Mouse (Mus musculus) embryonic facial prominence, embryonic 14.5 days (tissue): ENCODE measurements around the gene Eno3. TPM values are rescaled to one million over a fixed set of nuclear protein-coding genes. Genes with fewer than 3 reads are reported as not detected.

Experiments
- ATAC-seq: fragments of 200-750 bp; cut with Nextera tagmentation; 2 replicates; pipeline ENCODE4 v1.8.0; 2017; ENCODE audit warnings: low read depth, moderate number of reproducible peaks, moderate TSS enrichment
- DNase-seq: peaks from one replicate; pipeline ENCODE4 v3.0.0-alpha.2; 2015; ENCODE audit warnings: low spot score
- H3K27ac ChIP-seq: fragments of 300-500 bp; sonication (generic); replicated peaks from 2 replicates; pipeline ENCODE4 v1.5.1; 2014; ENCODE audit warnings: low read depth, mild to moderate bottlenecking, low read length, moderate library complexity
- H3K27me3 ChIP-seq: fragments of 300-500 bp; sonication (generic); replicated peaks from 2 replicates; pipeline ENCODE4 v1.6.1; 2014; ENCODE audit warnings: low read length; ENCODE audit not compliant: control insufficient read depth, insufficient read depth
- H3K36me3 ChIP-seq: fragments of 300-500 bp; sonication (generic); 2 replicates; pipeline ENCODE4 v1.6.1; 2014; ENCODE audit warnings: low read length, mixed read lengths; ENCODE audit not compliant: control insufficient read depth, insufficient read depth
- H3K4me1 ChIP-seq: fragments of 300-500 bp; sonication (generic); 2 replicates; pipeline ENCODE4 v1.6.1; 2014; ENCODE audit warnings: antibody characterized with exemption, low read length; ENCODE audit not compliant: control insufficient read depth, insufficient read depth
- H3K4me2 ChIP-seq: fragments of 300-500 bp; sonication (generic); 2 replicates; pipeline ENCODE4 v1.6.1; 2014; ENCODE audit warnings: low read depth, mild to moderate bottlenecking, low read length, moderate library complexity, mixed read lengths
- H3K4me3 ChIP-seq: fragments of 300-500 bp; sonication (generic); 2 replicates; pipeline ENCODE4 v1.5.1; 2014; ENCODE audit warnings: low read depth, mild to moderate bottlenecking, low read length
- H3K9ac ChIP-seq: fragments of 300-500 bp; sonication (generic); 2 replicates; pipeline ENCODE4 v1.6.1; 2014; ENCODE audit warnings: low read depth, mild to moderate bottlenecking, low read length, moderate library complexity, mixed read lengths
- H3K9me3 ChIP-seq: fragments of 300-500 bp; sonication (generic); 2 replicates; pipeline ENCODE4 v1.6.1; 2016; ENCODE audit warnings: low read length; ENCODE audit not compliant: control insufficient read depth
- WGBS: fragments of 180-500 bp; shearing (Covaris S2); extraction: QIAGEN DNeasy Blood & Tissue Kit; methylation state at CpG from one replicate; pipeline ENCODE4 v1.1.7; 2014; 5-methylcytosine and 5-hydroxymethylcytosine counted together
- polyA plus RNA-seq: library from polyadenylated mRNA; unstranded; fragments of >200 nt; fragmentation: Nextera tagmentation; extraction: Ambion mirVana; gene quantifications from 2 replicates; pipeline ENCODE4 v1.2.1, GENCODE M21; 2014

Eno3 gene
- polyA plus RNA-seq, 1 experiment from 2014 or later: 289 TPM

DNA sequence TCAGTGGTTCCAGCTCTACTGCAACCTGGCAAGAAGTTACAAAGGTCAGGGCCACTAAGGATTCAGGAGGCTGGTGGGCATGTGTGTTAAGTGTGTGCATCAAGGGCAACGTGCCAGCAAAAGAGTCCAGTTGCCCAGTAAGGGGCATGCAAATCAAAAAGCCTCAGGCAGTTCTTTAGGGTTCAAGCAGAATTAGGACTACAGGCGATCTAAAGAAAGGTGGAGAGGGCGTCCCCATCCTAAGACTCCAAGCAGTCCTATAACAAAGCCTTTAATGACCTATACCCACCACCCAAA is 10.8 kb upstream of the Eno3 start:
- H3K9me3 ChIP-seq: no peaks in the 10 kb centered on the region
- DNase-seq (no peak), ATAC-seq (no peak)
- H3K27me3 ChIP-seq: no peaks in the 10 kb centered on the region
- H3K4me1 ChIP-seq: peaks cover 10% of the 10 kb centered on the region
- H3K9ac ChIP-seq: peak overlapping the region; percentile 87
- H3K4me3 ChIP-seq: peak overlapping the region; percentile 64
- peak overlapping the region; percentile 79 for H3K4me2 ChIP-seq
- WGBS: 10% methylated on average over 3 of the region's 3 CpGs
- H3K36me3 ChIP-seq: peaks cover 56% of the 10 kb centered on the region
- H3K27ac ChIP-seq: peak overlapping the region; percentile 85; the same call in 1 of the 2 replicates

DNA sequence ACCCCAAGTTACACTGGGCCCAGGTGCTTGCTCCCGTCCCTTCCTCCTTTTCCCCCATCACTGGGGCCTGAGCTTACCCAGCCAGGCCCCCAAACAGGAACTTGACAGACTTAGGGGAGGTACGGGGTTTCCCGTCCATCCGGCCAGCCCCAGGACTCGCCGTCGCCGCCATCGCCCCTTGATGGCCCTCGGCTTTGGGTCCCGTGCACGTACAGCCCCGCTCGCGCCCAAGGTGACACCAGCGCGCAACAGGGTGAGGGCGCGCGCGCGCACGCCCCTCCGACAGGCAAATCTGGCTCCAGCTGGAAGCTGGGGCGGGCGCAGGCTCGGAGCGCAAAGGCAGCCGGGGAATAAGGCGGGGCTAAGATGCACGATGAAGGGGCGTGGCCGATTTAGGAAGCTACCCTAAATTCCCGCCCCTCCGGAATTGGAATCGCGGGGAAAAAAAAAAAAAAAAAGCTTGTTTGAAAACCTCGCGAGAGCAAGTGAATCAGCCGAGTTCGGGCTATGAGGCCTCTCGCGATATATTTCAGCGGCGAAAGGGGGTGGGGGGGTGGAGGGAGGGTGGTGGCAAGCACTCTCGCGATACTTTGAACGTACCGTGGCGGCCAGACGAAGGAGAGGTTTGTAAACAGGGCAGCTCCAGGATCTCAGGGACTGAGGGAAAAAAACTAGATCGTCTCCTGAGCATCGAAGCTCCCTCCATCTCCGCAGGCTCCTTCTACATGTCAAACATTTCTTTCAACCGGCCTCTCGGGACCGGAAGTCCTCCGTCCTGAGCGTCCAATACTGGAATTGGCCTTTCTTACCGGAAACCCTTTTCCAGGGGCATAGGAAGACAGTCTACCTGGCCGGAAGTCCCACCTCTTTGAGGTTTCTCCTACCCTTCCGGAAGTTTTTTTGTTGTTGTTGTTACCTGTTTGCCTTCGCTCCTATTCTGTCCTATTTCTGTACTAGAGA is 10.0 kb upstream of the Eno3 start, which contains the start of the genes Rnf167 and Slc25a11:
Gene Rnf167, plus strand, starts transcription at position 545 of the 960 bp plus-strand sequence.
Gene Slc25a11, minus strand, starts transcription at position 789 of the 960 bp plus-strand sequence.
- under 1% methylated on average over 62 of the region's 63 CpGs for WGBS
- Histone ChIP-seq H3K9ac (peak within 1 kb of the TSS; percentile 87), H3K4me2 (peak within 1 kb of the TSS; percentile 84), H3K9me3 (no peaks in the 10 kb centered on the region), H3K4me1 (peaks cover 13% of the 10 kb centered on the region), H3K27me3 (no peaks in the 10 kb centered on the region), H3K4me3 (peak within 1 kb of the TSS; percentile 64), H3K27ac (peak within 1 kb of the TSS; percentile 88), H3K36me3 (peaks cover 64% of the 10 kb centered on the region)
- DNase-seq: peak; percentile 100
- peak; percentile 87 for ATAC-seq

DNA sequence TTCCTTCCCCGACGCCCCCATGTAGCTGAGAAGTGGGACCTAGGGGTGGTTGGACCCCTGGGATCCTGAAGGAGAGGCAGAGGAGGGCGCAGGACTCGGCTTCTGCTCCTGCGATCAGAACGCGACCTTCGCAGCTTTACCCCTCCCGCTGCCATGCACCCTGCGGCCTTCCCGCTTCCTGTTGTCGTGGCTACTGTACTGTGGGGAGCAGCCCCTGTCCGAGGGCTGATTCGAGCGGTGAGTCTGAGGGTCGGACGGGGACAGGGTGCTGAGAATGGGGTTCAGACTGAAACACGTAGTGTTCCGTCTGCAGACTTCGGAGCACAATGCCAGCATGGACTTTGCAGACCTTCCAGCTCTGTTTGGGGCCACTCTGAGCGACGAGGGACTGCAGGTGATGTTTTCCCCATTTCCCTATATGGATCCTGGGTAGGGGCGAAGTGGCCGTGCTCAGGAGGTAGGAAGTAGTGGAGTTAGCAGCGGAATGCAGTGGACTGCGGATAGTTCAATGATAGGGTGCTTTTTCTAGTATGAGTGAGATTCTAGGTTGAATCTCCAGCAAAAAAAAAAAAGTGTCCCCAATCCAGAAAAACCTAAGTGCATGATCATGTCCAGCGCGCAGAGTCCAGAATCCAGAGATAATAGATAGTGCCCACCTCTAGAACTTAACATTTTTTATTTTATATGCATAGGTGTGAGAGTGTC is 9.1 kb upstream of the Eno3 start:
- peak overlapping the region; percentile 74 for H3K9ac ChIP-seq
- H3K36me3 ChIP-seq: peaks cover 71% of the 10 kb centered on the region
- peaks cover 21% of the 10 kb centered on the region for H3K4me1 ChIP-seq
- 4% methylated on average over 24 of the region's 28 CpGs for WGBS
- peak overlapping the region; percentile 88 for H3K27ac ChIP-seq
- ATAC-seq (no peak), DNase-seq (no peak)
- H3K9me3 ChIP-seq: no peaks in the 10 kb centered on the region
- no peaks in the 10 kb centered on the region for H3K27me3 ChIP-seq
- peak overlapping the region; percentile 84 for H3K4me2 ChIP-seq
- H3K4me3 ChIP-seq: peak overlapping the region; percentile 64

DNA sequence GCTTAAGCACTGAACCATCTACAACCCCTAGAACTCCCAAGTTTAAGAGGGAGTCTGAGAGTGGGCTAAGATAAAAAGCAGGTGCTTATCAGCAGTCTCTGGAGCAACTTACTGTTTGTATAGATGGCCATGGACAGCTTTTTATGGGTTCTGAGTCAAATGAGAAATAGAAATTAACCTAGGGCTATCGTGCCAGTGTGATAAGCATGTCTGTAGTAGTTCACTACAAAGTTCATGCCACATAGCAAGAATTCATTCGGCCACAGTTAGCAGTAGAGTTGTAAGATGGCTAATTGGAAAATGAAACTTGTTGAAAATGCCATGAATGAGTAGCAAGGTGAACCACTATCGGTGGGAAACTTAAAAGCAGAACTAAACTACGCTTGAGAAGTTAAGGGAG is 8.5 kb upstream of the Eno3 start:
- ATAC-seq (no peak), DNase-seq (no peak)
- Histone ChIP-seq H3K4me3 (peak overlapping the region; percentile 64), H3K4me1 (peaks cover 21% of the 10 kb centered on the region), H3K9ac (peak overlapping the region; percentile 74), H3K9me3 (no peaks in the 10 kb centered on the region), H3K27me3 (no peaks in the 10 kb centered on the region), H3K27ac (no peak overlapping the region), H3K4me2 (peak overlapping the region; percentile 84), H3K36me3 (peaks cover 69% of the 10 kb centered on the region)
- 77% methylated on average over 4 of the region's 4 CpGs for WGBS

DNA sequence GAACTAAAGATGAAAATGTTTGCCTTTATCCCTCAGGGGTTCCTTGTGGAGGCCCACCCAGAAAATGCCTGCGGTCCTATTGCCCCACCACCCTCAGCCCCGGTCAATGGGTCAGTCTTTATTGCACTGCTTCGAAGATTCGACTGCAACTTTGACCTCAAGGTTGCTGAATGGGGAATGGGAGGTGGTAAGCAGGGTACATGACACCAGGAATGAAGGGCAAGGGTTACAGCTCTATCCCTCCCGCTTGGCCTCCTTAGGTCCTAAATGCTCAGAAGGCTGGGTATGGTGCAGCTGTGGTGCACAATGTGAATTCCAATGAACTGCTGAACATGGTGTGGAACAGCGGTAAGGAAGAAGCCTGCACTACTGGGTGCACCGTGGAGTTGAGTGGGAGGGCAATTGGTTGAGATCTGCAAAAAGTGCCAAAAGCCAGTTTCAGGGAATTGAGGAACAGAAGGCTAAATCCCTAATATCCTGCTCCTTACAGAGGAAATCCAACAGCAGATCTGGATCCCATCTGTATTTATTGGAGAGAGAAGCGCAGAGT is 7.7 kb upstream of the Eno3 start:
- Histone ChIP-seq H3K4me2 (peak overlapping the region; percentile 84), H3K27ac (no peak overlapping the region), H3K4me3 (no peak overlapping the region), H3K4me1 (peaks cover 21% of the 10 kb centered on the region), H3K27me3 (no peaks in the 10 kb centered on the region), H3K36me3 (peaks cover 64% of the 10 kb centered on the region), H3K9me3 (no peaks in the 10 kb centered on the region), H3K9ac (no peak overlapping the region)
- DNase-seq: no peak
- no peak for ATAC-seq
- WGBS: 76% methylated on average over 8 of the region's 8 CpGs

DNA sequence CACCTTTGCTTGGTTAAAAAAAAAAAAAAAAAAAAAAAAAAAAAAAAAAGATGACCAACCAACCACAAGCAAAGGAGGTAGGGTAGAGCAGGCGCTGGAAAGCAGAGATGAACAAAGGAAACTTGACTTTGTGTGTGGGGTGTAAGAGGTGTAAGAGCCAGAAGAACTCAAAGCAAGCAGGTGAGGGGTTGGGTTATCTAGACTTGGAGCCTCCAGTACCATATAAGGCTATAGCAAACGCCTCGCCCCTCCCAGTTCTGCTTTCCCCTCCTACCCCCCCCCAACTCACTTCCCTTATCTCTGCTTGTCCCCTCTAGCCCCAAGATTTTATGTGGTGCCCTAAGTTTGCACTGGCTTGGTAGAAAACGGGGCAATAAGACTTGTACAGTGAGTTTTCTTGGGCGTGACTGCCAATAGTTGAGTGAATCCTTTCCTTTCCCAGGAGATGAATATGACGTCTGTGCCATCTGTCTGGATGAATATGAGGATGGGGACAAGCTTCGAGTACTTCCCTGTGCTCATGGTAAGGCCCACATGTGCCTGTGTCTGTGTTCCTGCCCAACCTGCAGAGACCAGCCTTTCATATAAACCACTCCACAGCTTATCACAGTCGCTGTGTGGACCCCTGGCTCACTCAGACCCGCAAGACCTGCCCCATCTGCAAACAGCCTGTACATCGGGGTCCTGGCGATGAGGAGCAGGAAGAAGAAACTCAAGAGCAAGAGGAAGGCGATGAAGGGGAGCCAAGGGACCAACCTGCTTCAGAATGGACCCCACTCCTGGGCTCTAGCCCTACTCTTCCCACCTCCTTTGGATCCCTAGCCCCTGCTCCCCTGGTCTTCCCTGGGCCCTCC is 6.5 kb upstream of the Eno3 start:
- Histone ChIP-seq H3K9me3 (no peaks in the 10 kb centered on the region), H3K4me2 (peak overlapping the region; percentile 6; the same call in 1 of the 2 replicates)

DNA sequence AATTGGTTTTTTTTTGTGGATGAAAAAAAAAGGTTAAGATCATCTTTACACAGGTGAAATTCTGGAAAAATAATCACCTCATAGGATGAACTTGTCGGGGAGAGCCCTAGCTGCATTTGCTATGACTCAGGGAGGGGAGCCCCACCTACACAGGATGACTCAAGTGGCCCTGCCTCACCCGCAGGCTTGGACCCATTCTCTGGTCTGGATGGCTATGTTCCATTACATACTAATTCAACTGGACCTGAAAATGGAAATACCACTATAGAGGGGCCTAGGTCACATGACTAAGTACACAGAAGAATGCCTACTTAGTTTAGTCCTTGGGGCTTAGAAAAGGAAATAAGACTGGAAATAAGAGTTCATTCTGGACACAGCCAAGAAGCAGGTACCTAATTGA is 5.6 kb upstream of the Eno3 start:
- DNase-seq (no peak), ATAC-seq (no peak)
- peak overlapping the region; percentile 98; the same call in 1 of the 2 replicates for H3K4me2 ChIP-seq
- H3K36me3 ChIP-seq: peaks cover 49% of the 10 kb centered on the region
- H3K9ac ChIP-seq: no peak overlapping the region
- WGBS: 66% methylated on average over 2 of the region's 2 CpGs
- no peaks in the 10 kb centered on the region for H3K27me3 ChIP-seq
- H3K4me3 ChIP-seq: peak overlapping the region; percentile 64; the same call in 1 of the 2 replicates
- no peaks in the 10 kb centered on the region for H3K9me3 ChIP-seq
- no peak overlapping the region; the same call in 1 of the 2 replicates for H3K27ac ChIP-seq
- H3K4me1 ChIP-seq: peaks cover 18% of the 10 kb centered on the region

More for the DNA sequence above, 6.5 kb upstream of the Eno3 start:
- ATAC-seq (no peak), DNase-seq (no peak)
- no peak overlapping the region for H3K4me3 ChIP-seq
- H3K4me1 ChIP-seq: peaks cover 19% of the 10 kb centered on the region
- no peak overlapping the region for H3K9ac ChIP-seq
- H3K27me3 ChIP-seq: no peaks in the 10 kb centered on the region
- peaks cover 52% of the 10 kb centered on the region for H3K36me3 ChIP-seq
- 74% methylated on average over 12 of the region's 12 CpGs for WGBS
- 0 out of 2 replicates have a peak overlapping the region, but pooled peaks have one; percentile 18 for H3K27ac ChIP-seq
